Mouse (Mus musculus) thymus, adult 2 months (tissue): ENCODE results near the gene Mark1. TPM values are rescaled to one million over a fixed set of nuclear protein-coding genes. Genes with fewer than 3 reads are reported as not detected.

Source experiments
- DNase-seq: peaks from one replicate; pipeline ENCODE4 v3.0.0; 2021
- H3K27ac ChIP-seq: fragments of 200-500 bp; 2 replicates; pipeline ENCODE4 v1.5.1; 2012; ENCODE audit warnings: low read length, control low read depth; ENCODE audit not compliant: control insufficient read depth, insufficient read depth
- H3K27me3 ChIP-seq: fragments of 200-500 bp; 2 replicates; pipeline ENCODE4 v1.6.1; 2012; ENCODE audit warnings: mild to moderate bottlenecking, low read length, moderate library complexity, mixed read lengths; ENCODE audit not compliant: control insufficient read depth, insufficient read depth
- H3K36me3 ChIP-seq: fragments of 200-500 bp; 2 replicates; pipeline ENCODE4 v1.6.1; 2012; ENCODE audit warnings: mild to moderate bottlenecking, low read length, moderate library complexity; ENCODE audit not compliant: control insufficient read depth, insufficient read depth
- H3K4me1 ChIP-seq: fragments of 200-500 bp; replicated peaks from 2 replicates; pipeline ENCODE4 v1.6.1; 2012; ENCODE audit warnings: low read length; ENCODE audit not compliant: control insufficient read depth, insufficient read depth
- H3K4me3 ChIP-seq: fragments of 200-500 bp; 2 replicates; pipeline ENCODE4 v1.5.1; 2012; ENCODE audit warnings: mild to moderate bottlenecking, low read length, control low read depth, moderate library complexity; ENCODE audit not compliant: control insufficient read depth, insufficient read depth
- CTCF ChIP-seq: fragments of 200-500 bp; IDR thresholded peaks from 2 replicates; pipeline ENCODE4 v1.5.1; 2012; ENCODE audit warnings: mild to moderate bottlenecking, control low read depth, low read length, moderate library complexity, borderline replicate concordance; ENCODE audit not compliant: control insufficient read depth, poor library complexity, insufficient read depth; ENCODE audit errors: extremely low read depth
- POLR2A ChIP-seq: fragments of 200-500 bp; IDR thresholded peaks from 2 replicates; pipeline ENCODE4 v1.6.1; 2012; ENCODE audit warnings: mild to moderate bottlenecking, low read length, control low read depth, moderate library complexity; ENCODE audit not compliant: control insufficient read depth, poor library complexity, insufficient read depth; ENCODE audit errors: extremely low read depth
- WGBS: fragments of 180-500 bp; shearing (Covaris S2); methylation state at CpG from one replicate; pipeline ENCODE4 v1.1.7; 2018; 5-methylcytosine and 5-hydroxymethylcytosine counted together
- polyA plus RNA-seq: library from polyadenylated mRNA; depleted of rRNA; stranded (reverse); fragments of >200 nt; gene quantifications from 2 replicates; pipeline ENCODE4 v1.2.3, GENCODE M21; 2012

Gene Mark1
- polyA plus RNA-seq, 1 experiment = 1.9 TPM

DNA sequence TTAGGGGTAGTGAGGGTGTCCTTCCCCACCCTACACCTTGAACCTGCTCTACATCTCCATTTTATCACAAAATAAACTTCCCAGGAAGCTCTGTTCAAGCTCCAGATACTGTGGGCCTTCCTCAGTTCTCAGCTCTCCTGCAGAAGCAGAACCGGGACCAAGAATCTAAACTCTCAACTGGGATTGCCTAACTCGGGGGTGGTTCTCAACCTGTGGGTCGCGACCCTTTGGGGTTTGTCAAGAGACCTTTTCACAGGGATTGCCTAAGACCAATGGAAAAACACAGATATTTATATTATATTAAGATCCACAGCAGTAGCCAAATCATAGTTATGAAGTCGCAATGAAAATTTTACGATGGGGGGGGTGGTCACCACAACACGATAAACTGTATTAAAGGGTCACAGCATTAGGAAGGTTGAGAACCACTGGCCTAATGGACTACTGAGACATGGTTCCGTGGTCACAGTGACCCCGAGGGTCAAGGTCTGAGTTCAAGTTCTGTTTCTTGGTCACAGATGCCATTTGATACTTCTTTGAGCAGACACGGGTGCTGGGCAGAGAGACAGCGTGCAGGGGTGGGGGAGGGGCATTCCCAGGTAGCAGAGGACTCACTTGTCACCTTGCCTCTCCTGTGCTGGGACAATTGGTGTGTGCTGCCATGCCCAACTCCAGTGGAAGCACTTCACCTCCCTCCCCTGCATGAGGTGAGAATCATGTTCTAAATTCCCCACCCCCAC is 128.6 kb downstream of the Mark1 start:
- Histone ChIP-seq H3K27me3 (no peaks in the 10 kb centered on the region), H3K4me3 (no peak overlapping the region), H3K27ac (no peak overlapping the region), H3K4me1 (no peaks in the 10 kb centered on the region), H3K36me3 (no peaks in the 10 kb centered on the region)
- no peak for DNase-seq
- TF ChIP-seq POLR2A (no peak), CTCF (no peak)
- 94% methylated on average over 11 of the region's 11 CpGs for WGBS

GRCm38 (mm10) chr1:184869939-184870565 is 129.3 kb downstream of the Mark1 start:
- H3K27me3 ChIP-seq = no peaks in the 10 kb centered on the region

GRCm38 (mm10) chr1:184867640-184868120 is 131.7 kb downstream of the Mark1 start:
- no peak for TF ChIP-seq CTCF
- no peak for TF ChIP-seq POLR2A
- H3K4me3 ChIP-seq = no peak overlapping the region
- DNase-seq = no peak
- H3K4me1 ChIP-seq = no peaks in the 10 kb centered on the region
- no peaks in the 10 kb centered on the region for H3K36me3 ChIP-seq
- WGBS = 95% methylated on average over 3 of the region's 3 CpGs
- H3K27me3 ChIP-seq = no peaks in the 10 kb centered on the region
- no peak overlapping the region for H3K27ac ChIP-seq

More at GRCm38 (mm10) chr1:184869939-184870565, 129.3 kb downstream of the Mark1 start:
- Histone ChIP-seq H3K36me3 (no peaks in the 10 kb centered on the region), H3K4me1 (no peaks in the 10 kb centered on the region), H3K27ac (no peak overlapping the region), H3K4me3 (no peak overlapping the region)
- no peak for TF ChIP-seq POLR2A
- 69% methylated on average over 4 of the region's 4 CpGs for WGBS
- DNase-seq = no peak

- 69% methylated on average over 7 of the region's 7 CpGs for WGBS
- no peak for TF ChIP-seq POLR2A
- no peak for TF ChIP-seq CTCF
- H3K4me3 ChIP-seq = no peak overlapping the region
- no peaks in the 10 kb centered on the region for H3K36me3 ChIP-seq
- H3K27me3 ChIP-seq = no peaks in the 10 kb centered on the region
- no peaks in the 10 kb centered on the region for H3K4me1 ChIP-seq
- no peak for DNase-seq
- no peak overlapping the region for H3K27ac ChIP-seq
Observed at GRCm38 (mm10) chr1:184864381-184864801, 135.0 kb downstream of the Mark1 start.

DNA sequence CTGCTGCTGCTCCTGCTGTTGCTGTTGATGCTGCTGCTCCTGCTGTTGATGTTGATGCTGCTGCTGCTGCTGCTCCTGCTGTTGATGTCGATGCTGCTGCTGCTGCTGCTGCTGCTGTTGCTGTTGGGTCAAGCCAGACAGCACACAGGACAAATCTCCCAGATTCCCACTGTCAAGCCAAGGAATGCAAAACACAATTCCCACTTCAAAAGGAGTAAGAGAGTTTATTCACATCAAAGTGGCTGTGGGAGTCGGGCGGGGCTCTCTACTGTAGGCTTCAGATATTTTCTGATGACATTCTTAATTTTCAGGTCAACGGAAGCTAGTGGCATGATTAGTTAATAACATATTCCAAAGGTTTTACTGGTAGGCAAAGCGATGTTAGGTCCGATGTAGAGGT is 136.7 kb downstream of the Mark1 start:
- Histone ChIP-seq H3K27ac (no peak overlapping the region), H3K27me3 (no peaks in the 10 kb centered on the region), H3K36me3 (no peaks in the 10 kb centered on the region), H3K4me3 (no peak overlapping the region), H3K4me1 (no peaks in the 10 kb centered on the region)
- DNase-seq = no peak
- TF ChIP-seq POLR2A (no peak), CTCF (no peak)
- 94% methylated on average over 6 of the region's 6 CpGs for WGBS

DNA sequence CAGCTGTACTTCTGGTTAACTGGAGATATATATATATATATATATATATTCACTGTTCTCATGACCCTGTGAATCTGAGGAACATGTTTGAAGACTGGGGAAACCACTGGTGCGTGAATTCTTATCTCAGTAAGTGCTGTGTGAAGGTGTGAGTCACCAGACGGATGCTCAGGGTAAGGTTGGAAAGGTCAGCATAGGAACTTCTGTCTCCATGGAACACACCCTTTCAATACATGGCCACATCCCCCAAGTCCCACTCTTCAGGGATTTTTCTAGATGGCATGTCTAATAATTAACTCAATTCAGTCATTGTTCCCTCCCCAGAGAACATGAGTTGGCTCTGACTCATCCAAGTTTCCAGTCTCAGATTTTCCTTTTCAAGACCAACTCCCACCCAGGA is 137.8 kb downstream of the Mark1 start:
- H3K4me1 ChIP-seq = no peaks in the 10 kb centered on the region
- H3K4me3 ChIP-seq = no peak overlapping the region
- no peak overlapping the region for H3K27ac ChIP-seq
- no peak for TF ChIP-seq CTCF
- TF ChIP-seq POLR2A = no peak
- no peaks in the 10 kb centered on the region for H3K36me3 ChIP-seq
- WGBS = 93% methylated on average over 2 of the region's 2 CpGs
- no peak for DNase-seq
- H3K27me3 ChIP-seq = no peaks in the 10 kb centered on the region

DNA sequence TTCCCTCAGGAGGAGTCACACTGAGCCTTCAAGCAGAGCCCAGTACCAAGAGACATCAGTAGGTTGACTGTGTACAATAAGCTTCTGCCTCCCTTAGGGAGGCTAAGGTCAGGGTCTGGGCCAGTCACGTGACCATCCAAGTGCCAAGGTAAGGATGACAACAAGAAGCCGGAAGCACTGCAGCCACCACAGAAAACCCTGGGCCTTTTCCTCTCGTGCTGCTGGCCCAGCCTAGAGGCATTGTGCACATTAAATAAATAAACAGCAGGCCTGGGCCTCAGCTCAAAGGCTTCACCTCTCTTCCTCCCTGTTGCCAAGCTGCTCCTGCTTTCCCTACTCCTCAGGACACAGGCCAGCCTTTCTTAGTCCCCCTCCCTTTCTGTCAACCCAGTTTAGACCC is 139.1 kb downstream of the Mark1 start:
- Histone ChIP-seq H3K4me3 (no peak overlapping the region), H3K27me3 (no peaks in the 10 kb centered on the region), H3K36me3 (no peaks in the 10 kb centered on the region), H3K4me1 (no peaks in the 10 kb centered on the region), H3K27ac (no peak overlapping the region)
- TF ChIP-seq CTCF (no peak), POLR2A (no peak)
- 86% methylated on average over 3 of the region's 3 CpGs for WGBS
- no peak for DNase-seq
